Mouse (Mus musculus) myocyte (in vitro differentiated cells): ENCODE measurements at regions not wholly inside any gene's neighbourhood (a gene's known extent, or its start where the extent isn't known, plus 50 kb on each side); places are given as distances from the start of the nearest gene placed in this dataset.

ENCODE experiments used
- E2F4 ChIP-seq: IDR thresholded peaks from one replicate; pipeline ENCODE4 v1.6.1; 2011; ENCODE audit warnings: mild to moderate bottlenecking, control low read depth, moderate library complexity; ENCODE audit not compliant: insufficient read depth
- MYOD1 ChIP-seq, 3 experiments: IDR thresholded peaks; one replicate each; pipeline ENCODE4 v1.6.1; 2011; ENCODE audit warnings: control low read depth in 2 of 3, low read depth in 2 of 3, mild to moderate bottlenecking in 2 of 3, moderate library complexity in 1 of 3; ENCODE audit not compliant: insufficient read length in 2 of 3, control insufficient read depth in 1 of 3
- POLR2A ChIP-seq: IDR thresholded peaks from one replicate; pipeline ENCODE4 v1.6.1; 2011; ENCODE audit warnings: low read depth, mild to moderate bottlenecking, control low read depth, moderate library complexity; ENCODE audit not compliant: insufficient read length
- SRF ChIP-seq: IDR thresholded peaks from one replicate; pipeline ENCODE4 v1.6.1; 2011; ENCODE audit warnings: low read depth; ENCODE audit not compliant: control insufficient read depth, insufficient read length
- USF1 ChIP-seq: IDR thresholded peaks from one replicate; pipeline ENCODE4 v1.6.1; 2011; ENCODE audit warnings: low read depth, mild to moderate bottlenecking, control low read depth, moderate library complexity

- TF ChIP-seq SRF (no peak), MYOD1 (IDR thresholded peaks at IDR 0.05; ENCODE audit: control insufficient read depth in 1 of 3, insufficient read length in 2 of 3, low read depth in 2 of 3) (no peak), USF1 (no peak), E2F4 (no peak), POLR2A (no peak)
These were observed 364.7 kb downstream of the Btg1 start for GRCm38 (mm10) chr10:96981516-96981869.
